Mouse (Mus musculus) adrenal gland (tissue): ENCODE data around the gene Pgm5.

Experiments
- intact Hi-C: fragments of 180-260 bp; cut with DNase I; formaldehyde crosslinking; loops from one replicate; pipeline ENCODE4 v1.15.1; 2025

Gene Pgm5

DNA sequence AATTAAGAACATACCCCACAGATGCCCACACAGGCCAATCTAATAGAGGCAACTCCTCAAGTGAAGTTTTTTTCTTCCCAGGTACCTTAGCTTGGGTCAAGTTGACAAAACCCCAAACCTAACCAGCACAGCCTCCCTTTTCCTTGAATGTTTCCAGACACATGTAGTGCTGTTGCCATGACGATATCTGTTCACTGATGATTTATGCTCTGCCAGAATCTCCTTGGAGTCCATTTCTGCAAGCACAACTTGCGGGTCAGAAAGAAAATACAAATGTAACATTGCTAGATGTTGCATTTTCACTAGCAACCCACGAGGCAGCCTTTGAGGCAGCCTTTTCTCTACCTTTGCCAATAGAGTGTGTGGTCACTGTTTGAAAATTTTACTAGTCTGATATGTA, 194.1 kb downstream of the Pgm5 start:
- intact Hi-C loops: no loop called here

DNA sequence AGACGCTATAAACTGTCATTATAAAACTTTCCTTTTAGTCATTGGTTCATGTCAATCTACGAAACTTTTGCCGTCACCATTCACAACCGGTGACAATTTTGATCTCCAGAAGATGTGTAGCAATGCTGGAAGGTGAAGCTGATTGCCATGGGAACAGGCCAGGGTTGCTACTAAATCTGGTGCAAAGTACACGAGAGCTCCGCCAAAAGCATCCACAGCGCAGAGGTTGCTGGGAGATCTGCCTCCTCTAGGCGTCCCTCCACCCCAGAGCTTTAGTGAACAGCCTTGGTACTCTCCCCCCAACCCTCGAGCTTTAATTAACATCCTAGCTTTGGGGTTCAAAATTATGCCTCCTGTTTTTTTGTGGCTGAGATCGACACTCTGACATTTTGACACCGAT, 195.9 kb downstream of the Pgm5 start:
- intact Hi-C loops: no loop called here

DNA sequence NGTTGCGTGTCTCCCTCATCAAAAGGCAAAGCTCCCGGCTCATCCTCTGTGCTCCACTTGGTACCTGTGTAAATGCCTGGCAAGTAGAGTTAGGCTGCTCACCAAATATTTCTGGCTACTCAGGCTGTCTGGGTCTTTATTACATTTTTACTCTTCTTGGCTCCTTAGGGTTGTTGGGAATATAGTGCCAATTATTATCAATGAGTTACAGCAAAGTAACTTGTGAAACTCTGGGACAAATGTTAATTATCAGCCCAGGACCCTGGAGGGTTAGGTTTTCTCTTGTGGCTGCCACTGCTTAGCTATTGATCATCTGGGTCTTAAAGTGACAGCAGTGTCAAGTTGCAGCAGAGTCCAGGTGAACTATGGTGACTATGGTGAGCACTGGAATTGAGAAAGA, 199.3 kb downstream of the Pgm5 start:
- intact Hi-C loops: no loop called here

DNA sequence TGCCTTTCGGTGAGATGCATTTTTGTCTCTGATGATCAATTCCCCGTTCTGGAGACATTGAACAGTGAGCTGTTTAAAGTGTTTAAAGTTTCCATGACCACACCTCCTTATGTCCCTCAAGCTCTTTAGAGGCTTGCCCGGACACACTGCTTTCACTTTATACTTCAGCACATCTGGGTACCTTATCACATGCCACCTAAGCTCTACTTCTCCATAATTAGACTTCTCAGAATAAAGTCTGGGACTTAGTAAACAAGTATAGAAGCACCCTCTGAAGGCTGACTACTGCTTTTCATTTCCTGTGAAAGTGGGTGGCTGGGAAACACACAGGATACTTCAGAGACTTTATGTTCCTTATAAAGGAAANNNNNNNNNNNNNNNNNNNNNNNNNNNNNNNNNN, 204.7 kb downstream of the Pgm5 start:
- intact Hi-C loops: no loop called here

DNA sequence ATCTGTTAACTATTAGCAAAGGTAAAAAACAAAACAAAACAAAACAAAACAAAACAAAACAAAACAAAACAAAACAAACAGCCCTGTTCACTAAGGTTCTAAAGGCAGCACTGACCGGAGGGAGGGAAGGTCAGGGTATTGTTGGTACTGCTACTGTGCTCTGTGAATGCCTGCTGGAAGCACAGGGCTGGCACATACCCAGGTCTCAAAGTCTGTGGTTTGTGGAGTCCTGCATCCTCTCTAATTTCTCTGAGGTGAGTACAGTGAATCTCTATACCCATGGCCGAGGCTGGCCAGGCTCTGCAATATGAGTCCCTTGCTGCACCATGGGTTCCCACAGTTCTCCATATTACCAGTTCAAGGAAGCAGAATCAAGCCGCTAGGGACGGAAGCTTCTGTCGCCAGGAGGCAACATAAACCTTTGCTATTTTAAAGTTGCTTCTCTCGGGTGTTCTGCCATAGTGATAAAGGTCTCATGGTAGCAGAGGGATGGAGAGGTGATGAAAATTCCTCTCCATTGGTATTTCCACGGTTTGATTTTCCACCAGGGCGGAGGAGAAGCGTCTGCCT, 208.3 kb downstream of the Pgm5 start:
- intact Hi-C loops: no loop called here

DNA sequence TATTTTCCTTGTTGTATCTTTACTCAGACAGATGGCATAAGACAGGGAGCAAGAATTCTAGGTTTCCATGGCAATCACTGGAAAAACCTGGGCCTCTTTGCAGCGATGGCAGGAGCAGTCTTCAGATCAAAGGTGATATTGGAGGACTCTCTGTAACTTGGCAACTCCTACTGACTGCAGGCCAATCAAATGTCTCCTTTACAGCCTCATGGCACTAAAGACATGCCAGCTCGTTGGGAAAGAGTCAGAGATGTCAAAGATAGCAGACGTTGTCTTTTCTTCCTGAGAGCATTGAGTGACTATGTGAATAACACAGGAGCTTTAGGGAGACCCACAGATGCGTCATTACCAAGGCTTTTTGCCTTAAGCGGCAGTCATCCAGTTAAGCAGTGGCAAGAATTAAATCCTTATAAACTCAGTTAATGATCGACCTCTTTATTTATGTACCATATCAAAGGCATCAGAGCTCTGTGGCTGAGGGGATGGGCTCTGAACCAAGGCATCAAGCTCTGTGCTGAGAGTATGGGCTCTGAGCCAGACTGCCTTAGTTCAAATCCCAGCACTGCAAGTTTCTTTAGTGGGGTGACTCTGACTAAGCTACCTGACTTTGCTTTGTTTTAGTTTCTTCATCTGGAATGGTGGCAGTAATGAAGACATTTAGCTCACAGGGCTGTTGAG, 209.2 kb downstream of the Pgm5 start:
- intact Hi-C loops: no loop called here

DNA sequence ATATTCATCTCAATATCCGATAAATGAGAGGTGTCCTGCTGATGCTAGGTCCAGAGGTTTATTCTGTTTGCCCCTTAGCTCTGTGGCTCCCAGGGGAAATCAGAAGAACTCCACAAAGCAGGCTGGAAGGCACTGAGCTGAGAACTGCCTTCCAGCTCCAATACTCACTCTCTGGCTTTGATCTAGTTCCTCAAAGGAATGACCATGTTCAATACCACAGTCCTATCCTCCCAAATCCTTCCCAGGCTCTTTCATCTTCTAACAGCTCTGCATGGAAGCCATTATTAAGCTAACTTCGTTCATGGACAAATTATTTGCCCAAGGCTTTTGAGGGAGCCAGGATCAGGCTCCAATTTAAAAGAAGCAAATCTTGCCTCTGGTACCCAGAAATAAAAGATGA, 210.1 kb downstream of the Pgm5 start:
- intact Hi-C loops: no loop called here

DNA sequence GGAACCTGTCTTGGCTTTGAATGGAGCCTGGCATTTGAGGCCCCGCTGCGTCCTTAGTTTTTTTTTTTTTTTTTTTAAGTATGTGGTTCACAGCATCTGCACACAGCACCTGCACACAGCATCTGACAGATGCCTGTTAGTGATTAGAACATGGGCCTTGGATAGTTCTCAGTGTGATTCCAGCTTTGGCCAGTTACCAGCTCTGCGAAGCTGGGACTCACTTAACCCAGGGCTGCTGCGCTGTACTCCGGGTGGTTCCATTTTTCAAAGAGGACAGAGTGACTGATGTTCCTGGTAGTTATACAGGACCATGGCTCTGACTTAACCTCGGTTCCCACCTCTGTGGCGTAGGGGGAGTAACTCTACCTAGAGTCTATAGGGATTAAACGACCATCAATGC, 211.2 kb downstream of the Pgm5 start:
- intact Hi-C loops: no loop called here

DNA sequence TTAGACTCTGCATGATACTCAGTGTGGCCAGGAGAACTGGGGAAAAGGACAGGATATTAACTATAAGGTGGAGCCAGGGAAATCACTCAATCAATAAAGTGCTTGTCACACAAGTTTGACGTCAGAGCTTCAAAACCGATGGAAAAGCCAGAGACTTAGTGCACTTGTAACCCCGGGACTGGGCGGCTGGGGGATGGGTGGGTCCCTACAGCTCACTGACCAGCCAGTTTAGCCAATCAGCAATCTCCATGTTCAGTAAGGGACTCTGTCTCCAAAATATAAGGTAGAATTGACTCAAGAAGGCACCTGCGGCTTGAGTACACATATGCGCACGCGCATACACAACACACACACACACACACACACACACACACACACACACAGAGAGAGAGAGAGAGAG, 213.6 kb downstream of the Pgm5 start:
- intact Hi-C loops: no loop called here

DNA sequence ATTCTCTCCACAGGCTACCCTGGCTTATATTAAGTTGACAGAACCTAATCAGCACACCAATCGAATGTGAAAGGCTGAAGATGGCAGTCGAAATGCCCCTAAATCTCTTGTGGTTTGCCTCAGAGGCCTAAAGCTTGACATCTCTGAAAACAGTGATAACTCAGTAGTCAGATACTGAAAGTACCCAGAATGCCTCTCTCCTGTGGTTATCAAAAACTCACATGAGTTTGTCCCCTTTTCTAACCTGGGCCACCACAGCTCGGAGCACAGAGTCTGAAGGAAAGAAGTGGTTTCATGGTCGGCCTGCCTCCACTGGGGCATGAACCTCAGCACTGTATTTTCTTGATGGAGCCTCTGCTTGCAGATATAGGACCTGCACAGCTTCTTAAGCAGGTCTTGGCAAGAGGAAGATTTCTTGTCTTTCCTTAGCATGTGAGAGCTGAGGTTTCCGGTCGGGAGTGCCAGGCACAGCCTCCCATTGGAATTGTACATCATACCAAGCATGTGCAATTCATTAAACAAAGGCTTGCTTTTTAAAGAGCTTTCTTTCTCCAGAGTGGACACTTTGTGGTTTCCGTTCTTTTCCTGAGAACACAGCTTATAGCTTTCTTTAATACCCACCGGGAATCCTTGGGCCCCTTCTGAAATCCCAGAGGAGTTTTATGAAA, 215.4 kb downstream of the Pgm5 start:
- intact Hi-C loops: no loop called here

DNA sequence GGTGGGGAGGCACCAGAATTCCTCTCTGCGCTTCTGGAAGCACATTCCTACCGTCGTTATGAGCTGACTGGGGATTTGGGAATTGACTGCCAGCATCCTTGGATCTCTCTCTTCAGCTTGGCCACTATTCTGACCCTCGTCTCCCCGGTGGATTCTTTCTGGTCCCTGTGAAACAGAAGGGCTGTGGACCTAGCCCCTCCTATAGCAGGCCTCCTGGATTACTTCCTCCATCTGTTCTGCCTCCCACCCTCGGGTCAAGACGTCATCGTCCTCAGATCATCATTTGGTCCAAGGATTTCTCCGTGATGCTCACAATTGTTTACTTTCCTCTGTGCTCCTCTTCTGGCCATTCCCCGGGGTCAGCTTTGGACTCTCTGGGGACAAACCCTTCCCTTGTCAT, 216.7 kb downstream of the Pgm5 start:
- intact Hi-C loops: no loop called here

DNA sequence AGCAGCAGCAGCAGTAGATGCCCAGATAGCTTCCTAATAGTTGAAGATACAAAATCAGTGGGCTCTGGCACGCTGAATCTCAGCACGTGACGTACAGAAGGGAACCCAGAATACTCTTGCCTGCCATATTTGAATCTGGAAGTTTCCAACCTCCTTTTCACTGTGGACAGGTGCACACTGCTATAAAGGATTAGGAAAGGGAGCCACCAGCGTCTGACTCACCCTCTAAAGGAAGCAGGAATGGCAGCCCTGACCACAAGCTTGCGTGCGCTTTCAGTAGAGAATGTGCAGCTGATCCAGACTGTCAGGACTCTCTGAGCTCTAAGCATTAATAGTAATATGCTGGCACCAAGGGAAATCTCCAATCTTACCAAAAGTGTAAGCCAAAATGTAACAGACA, 220.7 kb downstream of the Pgm5 start:
- intact Hi-C loops: no loop called here

DNA sequence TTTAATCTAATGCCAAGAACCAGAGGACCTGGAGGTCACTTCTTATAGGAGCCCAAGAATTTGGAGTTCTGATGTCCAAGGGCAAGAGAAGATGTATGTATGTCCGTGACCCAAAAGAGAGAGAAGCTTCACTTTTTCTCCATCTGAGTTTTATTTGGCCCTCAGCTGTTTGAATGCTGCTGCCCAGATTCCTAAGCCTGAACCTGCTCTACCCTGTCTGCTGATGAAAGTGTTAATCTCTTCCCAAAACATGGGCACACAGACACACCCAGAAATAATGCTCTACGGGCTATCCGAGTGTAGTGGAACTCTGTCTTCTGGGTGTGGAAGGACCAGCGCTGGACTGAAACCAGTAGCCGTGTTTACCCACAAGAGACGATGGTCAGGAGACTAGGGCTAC, 223.7 kb downstream of the Pgm5 start:
- intact Hi-C loops: no loop called here

DNA sequence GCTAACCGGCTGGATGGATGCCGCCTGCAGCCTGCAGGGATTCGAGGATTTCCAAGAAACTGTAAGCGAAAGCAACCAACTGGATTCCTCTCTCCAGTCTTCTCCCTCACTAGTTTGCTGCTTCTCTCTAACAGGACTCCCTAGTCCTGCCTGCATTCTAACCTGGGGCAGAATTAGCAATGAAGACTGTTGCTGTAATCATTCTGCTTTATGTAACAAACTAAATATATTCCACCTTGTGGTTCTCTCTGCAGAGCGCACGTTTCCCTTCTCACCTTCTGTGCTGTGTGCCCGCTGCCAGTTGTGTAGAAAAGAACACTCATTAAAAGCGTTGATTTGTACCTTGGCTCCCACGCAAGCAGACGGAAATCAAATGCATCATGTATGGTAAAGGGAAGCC, 225.0 kb downstream of the Pgm5 start:
- intact Hi-C loops: no loop called here

DNA sequence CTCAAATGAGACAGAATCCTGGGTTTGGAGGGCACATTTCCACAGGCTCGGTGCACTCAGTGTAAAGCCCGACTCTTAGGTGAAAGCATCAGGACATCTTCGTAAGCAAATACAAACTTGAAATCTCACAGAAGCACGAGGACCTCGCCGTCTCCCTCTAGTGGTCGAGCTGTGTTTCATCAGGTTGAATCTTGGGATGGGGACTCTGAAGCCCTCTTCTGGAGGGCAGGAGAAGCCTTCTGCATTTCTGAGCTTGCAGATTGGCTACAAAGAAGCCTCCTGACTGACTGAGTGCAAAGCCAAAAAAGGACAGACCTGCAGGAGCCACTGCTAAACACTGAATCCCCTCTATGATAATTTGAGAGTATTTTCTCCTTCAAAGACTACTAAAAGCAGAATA, 227.1 kb downstream of the Pgm5 start:
- intact Hi-C loops: loop anchor here (5.0 kb wide), 2 partner anchors 332 to 352 kb away; partner anchors contain the start of gene Fxn
